Mouse (Mus musculus) erythroblast, adult 5-6 weeks (primary cell): Measurements from ENCODE around the gene Cd44. TPM values are rescaled to one million over a fixed set of nuclear protein-coding genes. Genes with fewer than 3 reads are reported as not detected.

Experiments
- ATAC-seq: replicated peaks from 2 replicates; pipeline ENCODE4 v1.8.0; 2016; ENCODE audit warnings: moderate number of reproducible peaks, mild to moderate bottlenecking, moderate TSS enrichment, inconsistent platforms; ENCODE audit not compliant: poor library complexity, low FRiP score, severe bottlenecking
- total RNA-seq, 2 experiments: library from RNA; stranded (forward) in 1 of 2; stranded (reverse) in 1 of 2; fragments of 150-400 nt in 1 of 2; fragments of 200-764, 138-1000 nt in 1 of 2; gene quantifications; 2 replicates each; pipeline versions ENCODE4 v1.2.3 to v1.2.4; 2015 to 2017; ENCODE audit warnings: low replicate concordance in 2 of 2

The Cd44 gene
- total RNA-seq (2015; ENCODE audit: low replicate concordance) (59.9 and 67.5 TPM in 2 replicates), total RNA-seq (2017; ENCODE audit: low replicate concordance) (36.5 and 44.4 TPM in 2 replicates)

GRCm38 (mm10) chr2:102900875-102901827 is at the start of gene Cd44:
Gene Cd44, minus strand, starts transcription at chr2:102901665.
- ATAC-seq, result peak; percentile 71

GRCm38 (mm10) chr2:102948481-102948857 is 47.0 kb upstream of the Cd44 start:
- ATAC-seq, result no peak

DNA sequence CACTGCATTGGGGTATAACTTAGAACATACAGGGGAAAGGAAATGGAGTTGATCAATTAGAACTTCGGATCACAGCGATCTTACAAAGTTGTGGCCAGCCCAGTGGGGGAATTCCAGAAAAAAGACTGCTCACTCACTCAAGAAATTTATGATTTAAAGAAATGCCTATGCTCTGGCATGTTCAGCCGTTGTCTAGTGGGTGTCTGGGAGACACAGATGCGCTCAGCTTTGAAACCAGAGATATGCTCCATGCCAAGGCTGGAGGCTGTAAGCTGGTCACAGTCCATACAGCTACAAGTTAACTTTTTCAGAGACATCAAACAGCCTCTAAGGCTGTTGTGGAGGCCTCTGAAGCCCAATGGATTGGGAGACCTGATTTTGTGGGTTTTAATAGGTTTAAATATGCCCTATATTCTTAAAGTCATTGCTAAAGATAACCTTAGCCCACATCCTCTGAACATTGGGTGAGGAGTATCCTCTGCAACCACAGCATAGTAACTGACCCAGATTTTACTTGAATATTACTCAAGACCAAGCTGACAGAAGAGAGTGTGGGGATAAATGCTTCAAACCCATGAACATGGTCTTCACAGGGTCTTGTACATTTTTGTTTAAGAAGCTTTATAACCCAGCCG is 46.5 kb upstream of the Cd44 start:
- ATAC-seq, result no peak

- ATAC-seq, result no peak
Observed at GRCm38 (mm10) chr2:102945111-102945510, 43.6 kb upstream of the Cd44 start.

DNA sequence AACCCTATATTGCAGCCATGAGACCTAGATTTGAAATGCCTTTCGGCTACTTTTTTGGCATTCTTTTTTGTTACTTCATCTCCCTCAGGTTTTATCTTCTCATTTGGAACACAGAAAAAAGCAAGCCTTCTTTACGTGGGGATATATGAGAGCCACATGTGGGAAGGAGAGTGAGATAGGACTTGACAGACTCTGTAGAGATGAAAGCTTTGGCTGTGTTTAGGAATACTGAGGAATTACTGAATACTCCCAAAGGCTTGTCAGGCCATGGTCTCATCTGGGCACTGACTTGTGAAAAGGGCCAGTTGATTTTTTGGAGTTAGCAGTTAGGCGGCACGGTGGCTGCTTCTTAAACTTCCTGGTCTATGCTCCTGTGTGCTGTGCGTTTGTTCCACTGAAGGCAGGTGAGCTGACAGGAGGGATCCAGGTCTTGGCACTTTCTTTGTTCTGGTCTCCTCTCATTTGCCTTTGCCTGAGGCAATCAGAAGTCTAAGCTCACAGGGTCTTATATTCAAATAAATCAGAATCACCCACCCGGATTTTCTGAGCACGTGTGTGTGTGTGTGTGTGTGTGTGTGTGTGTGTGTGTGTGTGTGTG is 43.0 kb upstream of the Cd44 start:
- no peak for ATAC-seq

DNA sequence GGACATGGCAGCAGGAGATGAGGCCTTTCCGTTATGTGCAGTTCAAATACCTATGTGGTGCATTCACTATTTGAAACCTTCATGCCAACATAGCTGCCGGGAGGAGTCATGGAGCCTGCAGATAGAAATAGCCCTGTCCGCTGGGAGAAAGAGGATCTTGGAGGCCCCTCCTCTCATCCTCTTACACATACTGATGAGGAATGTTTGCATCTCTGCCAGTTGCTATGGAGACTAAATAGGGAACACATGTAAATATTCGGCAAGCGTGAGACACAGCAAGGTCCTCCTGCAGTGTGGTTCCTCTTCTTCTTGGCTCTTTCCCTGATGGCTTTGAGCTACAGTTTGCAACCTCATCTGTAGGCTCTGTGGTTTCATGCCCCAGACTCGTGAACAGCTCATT is 42.5 kb upstream of the Cd44 start:
- ATAC-seq, result no peak

GRCm38 (mm10) chr2:102942782-102943080 is 41.3 kb upstream of the Cd44 start:
- ATAC-seq, result no peak

DNA sequence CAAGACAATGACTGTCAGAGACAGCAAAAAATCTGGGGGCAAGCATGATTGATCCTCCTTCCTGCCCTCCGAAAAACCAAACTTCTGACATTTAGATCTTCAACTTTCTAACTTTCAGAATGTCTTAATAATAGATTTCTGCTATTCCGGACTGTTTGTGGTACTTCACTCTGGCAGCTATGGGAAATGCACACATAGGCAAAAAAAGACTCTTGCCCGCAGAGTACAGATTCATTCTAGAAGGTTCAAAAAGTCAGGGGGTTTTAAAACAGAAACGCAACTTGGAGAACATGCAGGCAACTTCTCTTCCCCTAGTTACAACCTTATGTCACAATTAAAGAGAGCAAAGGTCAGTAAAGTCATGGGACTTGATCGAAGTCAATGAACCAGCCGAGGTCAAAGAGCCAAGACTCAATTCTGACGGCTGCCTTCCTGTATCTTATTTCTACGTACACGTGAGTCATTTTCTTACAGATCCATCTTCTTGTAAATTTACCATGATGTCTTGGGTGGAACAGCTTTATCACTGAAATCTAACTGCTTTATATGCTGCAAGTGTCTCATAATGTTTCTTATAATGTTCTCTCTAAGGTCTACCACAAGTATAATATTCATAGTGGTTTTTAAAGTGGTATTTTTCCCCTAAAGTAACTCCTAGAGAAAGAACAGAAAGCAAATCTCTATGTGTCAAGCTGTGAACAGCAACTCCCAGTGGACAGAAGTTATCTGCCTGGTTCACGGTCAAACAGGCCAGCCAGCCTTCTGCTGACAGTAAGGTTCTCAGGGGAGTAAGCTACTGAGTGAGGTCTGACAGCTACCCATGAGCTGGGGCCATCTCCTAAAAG is 40.7 kb upstream of the Cd44 start:
- no peak for ATAC-seq

DNA sequence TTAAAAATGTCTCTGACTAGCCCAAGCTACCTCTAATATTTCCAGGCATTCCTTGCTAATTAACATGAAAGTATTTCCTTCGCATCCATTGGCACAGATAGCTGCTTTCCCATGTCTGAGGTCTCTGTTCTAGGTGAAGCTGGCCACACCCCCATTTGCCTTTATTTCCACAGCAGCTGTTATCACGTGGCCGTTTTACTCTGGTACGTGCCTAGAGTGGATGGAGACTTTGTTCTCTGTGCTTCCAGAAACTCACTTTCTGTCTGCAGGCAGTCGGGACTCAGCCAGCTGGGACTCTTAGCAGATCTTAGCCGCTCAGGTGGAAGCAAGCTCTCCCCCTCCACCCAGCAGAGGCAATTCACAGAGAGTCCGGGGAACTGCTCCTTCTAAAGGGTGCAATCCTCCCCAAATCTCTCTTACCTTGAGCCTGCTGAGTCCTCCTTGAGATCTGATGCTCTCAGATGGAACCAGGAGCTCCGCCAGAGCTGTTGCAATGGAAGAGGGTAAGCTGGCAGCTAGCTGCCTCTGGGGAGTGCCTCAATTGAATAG is 39.4 kb upstream of the Cd44 start:
- no peak for ATAC-seq

- ATAC-seq, result no peak
Observed at GRCm38 (mm10) chr2:102940158-102940557, 38.7 kb upstream of the Cd44 start.

- ATAC-seq, result no peak
Observed at GRCm38 (mm10) chr2:102936886-102937285, 35.4 kb upstream of the Cd44 start.

DNA sequence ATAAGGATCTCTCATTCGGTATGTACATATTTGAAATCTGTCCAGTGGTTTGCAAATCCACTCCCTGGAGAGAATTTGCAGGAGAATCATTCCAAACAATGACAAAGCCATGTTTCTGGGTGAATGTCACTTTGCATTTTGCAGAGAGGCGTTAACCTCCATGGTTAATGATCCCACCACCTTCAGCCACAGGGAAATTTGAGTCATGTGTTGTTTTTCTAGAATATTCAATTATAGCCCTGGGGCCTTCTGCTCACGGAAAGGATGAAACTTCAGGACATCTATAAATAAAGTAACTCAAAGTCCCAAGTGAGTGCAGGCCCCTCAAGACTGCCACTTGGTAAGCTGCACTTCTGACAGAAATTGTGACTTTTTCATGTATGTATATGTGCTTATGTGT is 33.4 kb upstream of the Cd44 start:
- ATAC-seq, result no peak

- no peak for ATAC-seq
Observed at GRCm38 (mm10) chr2:102933787-102934186, 32.3 kb upstream of the Cd44 start.

DNA sequence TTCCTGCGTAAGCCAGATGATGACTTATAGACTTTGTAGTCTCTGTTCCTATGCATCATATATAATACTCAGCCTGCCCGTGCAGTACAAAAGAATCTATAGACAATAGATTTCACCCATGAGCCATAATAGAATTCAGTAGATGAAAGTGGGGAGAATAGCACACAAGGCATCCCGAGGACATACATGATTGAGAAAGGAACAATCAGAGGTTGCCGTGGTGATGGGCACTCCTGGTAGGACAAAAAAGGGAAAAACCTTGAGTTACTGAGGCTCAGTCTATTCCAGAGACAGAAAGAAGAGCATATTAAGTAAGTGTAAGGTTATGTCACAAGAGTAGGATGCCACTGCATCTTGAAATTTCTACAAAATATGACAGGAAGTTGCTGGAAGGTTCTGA is 31.7 kb upstream of the Cd44 start:
- ATAC-seq, result no peak

DNA sequence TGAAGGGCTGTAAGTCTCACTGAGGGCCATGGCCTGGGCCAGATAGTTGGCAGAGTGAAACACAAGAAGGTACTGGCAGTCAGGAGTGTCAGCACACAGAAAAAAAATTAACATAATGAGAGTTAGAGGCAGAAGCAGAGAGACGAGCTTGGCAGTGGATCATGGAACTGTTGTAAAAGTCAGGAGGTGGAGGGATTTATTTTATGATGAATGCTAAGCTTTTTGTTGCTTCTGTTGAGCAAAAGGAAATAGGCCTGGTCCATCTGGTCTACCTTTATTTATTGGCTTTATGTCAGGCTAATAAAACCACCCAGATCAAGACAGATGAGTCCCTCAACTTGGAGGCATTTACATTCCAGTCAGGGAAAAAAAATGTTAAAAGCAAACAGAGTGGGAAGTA is 31.2 kb upstream of the Cd44 start:
- no peak for ATAC-seq

DNA sequence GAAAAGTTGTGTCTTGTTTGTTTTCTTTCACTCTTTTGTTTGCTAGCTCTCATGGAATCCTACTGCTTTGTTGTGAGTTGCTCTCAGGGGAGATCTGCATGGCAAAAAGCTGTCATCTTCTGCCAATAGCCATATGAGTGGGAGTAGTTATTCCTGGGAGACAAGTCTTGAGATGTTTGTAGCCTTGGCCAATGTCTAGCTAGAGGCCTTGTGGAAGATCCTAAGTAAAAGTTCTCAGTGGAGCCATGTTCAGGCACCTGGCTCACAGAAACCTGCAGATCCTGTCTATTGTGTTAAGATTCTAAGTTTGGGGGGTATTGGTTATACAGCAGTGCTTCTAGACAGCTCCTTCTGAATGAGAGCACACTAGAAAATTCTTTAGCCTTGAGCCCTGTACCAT is 26.7 kb upstream of the Cd44 start:
- ATAC-seq, result no peak

- ATAC-seq, result no peak
Observed at GRCm38 (mm10) chr2:102924480-102924879, 23.0 kb upstream of the Cd44 start.

- ATAC-seq, result no peak
Observed at GRCm38 (mm10) chr2:102923682-102924081, 22.2 kb upstream of the Cd44 start.

DNA sequence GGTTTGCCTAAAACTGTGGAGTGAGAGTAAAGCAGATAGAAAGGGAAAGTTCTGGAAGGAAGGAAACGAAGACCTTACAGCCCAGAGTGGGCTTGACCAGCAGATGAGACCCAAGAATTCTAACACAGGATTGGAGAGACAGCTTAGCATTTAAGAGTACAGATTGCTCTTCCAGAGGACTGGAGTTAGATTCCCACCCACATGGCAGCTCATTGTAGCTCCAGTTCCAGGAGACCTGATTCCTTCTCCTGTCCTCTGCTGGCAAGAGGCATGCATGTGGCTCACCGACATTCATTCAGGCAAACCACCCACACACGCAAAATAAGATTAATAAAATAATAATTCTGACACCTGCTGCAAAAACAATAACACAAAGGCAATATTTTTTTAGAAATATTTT is 20.6 kb upstream of the Cd44 start:
- no peak for ATAC-seq

- ATAC-seq, result no peak
Observed at GRCm38 (mm10) chr2:102918301-102918700, 16.8 kb upstream of the Cd44 start.
